Mouse (Mus musculus) urinary bladder, adult 2 months (tissue): ENCODE data around the gene Gm29427. TPM values are rescaled to one million over a fixed set of nuclear protein-coding genes. Genes with fewer than 3 reads are reported as not detected.
"Not testable (repeated sequence)": the region's sequence is repeated elsewhere in the genome, so short reads cannot be mapped to it uniquely, and the experiment has no call there.

Experiments used
- DNase-seq: peaks from one replicate; pipeline ENCODE4 v3.0.0; 2022; ENCODE audit warnings: low spot score
- polyA plus RNA-seq: library from polyadenylated mRNA; depleted of rRNA; stranded (reverse); fragments of >200 nt; gene quantifications from 2 replicates; pipeline ENCODE4 v1.2.3, GENCODE M21; 2012; rRNA removed

The Gm29427 gene
- polyA plus RNA-seq, 1 experiment = 0.25 TPM

GRCm38 (mm10) chr1:130659641-130660040, 56.0 kb downstream of the Gm29427 start:
- not testable (repeated sequence) for DNase-seq

- DNase-seq = no peak
These were observed 71.5 kb downstream of the Gm29427 start for GRCm38 (mm10) chr1:130644103-130644502.

- no peak for DNase-seq
These were observed 74.6 kb downstream of the Gm29427 start for GRCm38 (mm10) chr1:130640967-130641366.

GRCm38 (mm10) chr1:130633761-130634410, 81.7 kb downstream of the Gm29427 start:
- peak; percentile 65 for DNase-seq

- DNase-seq = no peak
These were observed 82.3 kb downstream of the Gm29427 start for GRCm38 (mm10) chr1:130633316-130633715.

GRCm38 (mm10) chr1:130629521-130629920, 86.1 kb downstream of the Gm29427 start, which contains the start of gene Zp3r:
Zp3r (minus strand) TSS chr1:130629621.
- no peak for DNase-seq

Other genes with a start within 250 kb of the Gm29427 start
- gene Zp3r, start 86.2 kb downstream of the Gm29427 start, polyA plus RNA-seq = 0.88 and 1.3 TPM in 2 replicates
- not detected in 2 replicates for gene C4bp, start 54.2 kb downstream of the Gm29427 start, polyA plus RNA-seq
- 3.9 and 5.0 TPM in 2 replicates for gene Yod1, start 1.5 kb upstream of the Gm29427 start, polyA plus RNA-seq
- 21.9 and 22.9 TPM in 2 replicates for gene Pfkfb2, start 13.5 kb upstream of the Gm29427 start, polyA plus RNA-seq
- gene AA986860, start 16.2 kb upstream of the Gm29427 start, polyA plus RNA-seq = 32.6 and 34.6 TPM in 2 replicates
- gene Fcamr, start 85.1 kb upstream of the Gm29427 start, polyA plus RNA-seq = 6.0 and 8.3 TPM in 2 replicates
- gene Pigr, start 110.9 kb upstream of the Gm29427 start, polyA plus RNA-seq = 5.1 and 5.5 TPM in 2 replicates
- 0.52 and 1.0 TPM in 2 replicates for gene Fcmr, start 149.9 kb upstream of the Gm29427 start, polyA plus RNA-seq
- gene Il24, start 171.7 kb upstream of the Gm29427 start, polyA plus RNA-seq = not detected in 2 replicates
- gene Il20, start 195.7 kb upstream of the Gm29427 start, polyA plus RNA-seq = not detected in 2 replicates
- 0.10 TPM in 1 of 2 replicates, not detected in the other for gene Il19, start 224.3 kb upstream of the Gm29427 start, polyA plus RNA-seq